Mouse (Mus musculus): ENCODE data around the gene Cdk19. TPM values are rescaled to one million over a fixed set of nuclear protein-coding genes. Genes with fewer than 3 reads are reported as not detected.

The Cdk19 gene
- total and polyA plus RNA-seq, 3 experiments = 2.8 to 8.2 TPM; not detected in 1

- Histone ChIP-seq H3K9me3 (replicated peaks; ENCODE audit: insufficient read depth, low read length) (no peaks in the 10 kb centered on the region), H3K27ac (ENCODE audit: control insufficient read depth, low read depth, low read length) (no peak overlapping the region), H3K9ac (ENCODE audit: control insufficient read depth, low read depth, low read length, poor library complexity, severe bottlenecking) (no peak overlapping the region), H3K36me3 (ENCODE audit: control insufficient read depth in 1 of 2, insufficient read depth in 2 of 2, low read length in 2 of 2) (no peaks in the 10 kb centered on the region), H3K79me2 (ENCODE audit: control insufficient read depth, insufficient read depth, low read length, poor library complexity) (no peaks in the 10 kb centered on the region), H3K4me1 (ENCODE audit: control insufficient read depth in 1 of 2, insufficient read depth in 2 of 2, low read length in 2 of 2) (no peaks in the 10 kb centered on the region), H3K4me3 (ENCODE audit: control insufficient read depth in 1 of 2, insufficient read depth in 1 of 2, low read depth in 2 of 2, low read length in 2 of 2) (no peak overlapping the region), H3K27me3 (ENCODE audit: control insufficient read depth in 1 of 2, insufficient read depth in 2 of 2, low read length in 2 of 2) (no peaks in the 10 kb centered on the region)
- DNase-seq (ENCODE audit: low read depth, low spot score) = no peak
- no peak for TF ChIP-seq ETS1 (IDR thresholded peaks at IDR 0.05; ENCODE audit: low read depth, low read length)
- no peak for TF ChIP-seq ELF1 (IDR thresholded peaks at IDR 0.05; ENCODE audit: low read depth, low read length)
Measured at GRCm38 (mm10) chr10:40442076-40442475, 102.7 kb downstream of the Cdk19 start.

- H3K4me1 ChIP-seq (ENCODE audit: control insufficient read depth in 1 of 2, insufficient read depth in 2 of 2, low read length in 2 of 2) = peaks cover 0 to 3% of the 10 kb centered on the region in 2 experiments; a peak in 2 of 4 replicates
- no peak overlapping the region for H3K9ac ChIP-seq (ENCODE audit: control insufficient read depth, low read depth, low read length, poor library complexity, severe bottlenecking)
- H3K27me3 ChIP-seq (ENCODE audit: control insufficient read depth in 1 of 2, insufficient read depth in 2 of 2, low read length in 2 of 2) = no peaks in the 10 kb centered on the region
- H3K79me2 ChIP-seq (ENCODE audit: control insufficient read depth, insufficient read depth, low read length, poor library complexity) = no peaks in the 10 kb centered on the region
- H3K9me3 ChIP-seq (replicated peaks; ENCODE audit: insufficient read depth, low read length) = no peaks in the 10 kb centered on the region
- no peak overlapping the region for H3K27ac ChIP-seq (ENCODE audit: control insufficient read depth, low read depth, low read length)
- TF ChIP-seq UBTF (IDR thresholded peaks at IDR 0.05; ENCODE audit: borderline replicate concordance, insufficient read depth, low read depth, low read length) (no peak), MYB (IDR thresholded peaks at IDR 0.05; ENCODE audit: low read depth, low read length) (no peak), POLR2A (IDR thresholded peaks at IDR 0.05; ENCODE audit: control insufficient read depth in 1 of 2, insufficient read depth in 1 of 2, low read depth in 1 of 2, low read length in 2 of 2, poor library complexity in 1 of 2) (no peak), NELFE (IDR thresholded peaks at IDR 0.05; ENCODE audit: low read depth, low read length) (no peak), RCOR1 (IDR thresholded peaks at IDR 0.05; ENCODE audit: low read depth, low read length) (no peak), CHD1 (IDR thresholded peaks at IDR 0.05; ENCODE audit: low read depth, low read length) (no peak), MEF2A (IDR thresholded peaks at IDR 0.05; ENCODE audit: extremely low read depth, insufficient replicate concordance, low read depth, low read length, poor library complexity, severe bottlenecking) (no peak), ZMIZ1 (IDR thresholded peaks at IDR 0.05; ENCODE audit: low read depth, low read length) (no peak)
- no peak overlapping the region for H3K4me3 ChIP-seq (ENCODE audit: control insufficient read depth in 1 of 2, insufficient read depth in 1 of 2, low read depth in 2 of 2, low read length in 2 of 2)
- no peak for DNase-seq (ENCODE audit: low read depth, low spot score)
- peaks cover 0 to 2% of the 10 kb centered on the region in 2 experiments; a peak in 1 of 4 replicates for H3K36me3 ChIP-seq (ENCODE audit: control insufficient read depth in 1 of 2, insufficient read depth in 2 of 2, low read length in 2 of 2)
Measured at GRCm38 (mm10) chr10:40443371-40443770, 104.0 kb downstream of the Cdk19 start.

- DNase-seq (ENCODE audit: low read depth, low spot score) = no peak
- peaks cover 0 to 3% of the 10 kb centered on the region in 2 experiments; a peak in 2 of 4 replicates for H3K4me1 ChIP-seq (ENCODE audit: control insufficient read depth in 1 of 2, insufficient read depth in 2 of 2, low read length in 2 of 2)
- H3K36me3 ChIP-seq (ENCODE audit: control insufficient read depth in 1 of 2, insufficient read depth in 2 of 2, low read length in 2 of 2) = peaks cover 0 to 2% of the 10 kb centered on the region in 2 experiments; a peak in 1 of 4 replicates
- no peaks in the 10 kb centered on the region for H3K27me3 ChIP-seq (ENCODE audit: control insufficient read depth in 1 of 2, insufficient read depth in 2 of 2, low read length in 2 of 2)
- no peaks in the 10 kb centered on the region for H3K79me2 ChIP-seq (ENCODE audit: control insufficient read depth, insufficient read depth, low read length, poor library complexity)
- no peak overlapping the region for H3K4me3 ChIP-seq (ENCODE audit: control insufficient read depth in 1 of 2, insufficient read depth in 1 of 2, low read depth in 2 of 2, low read length in 2 of 2)
- no peak overlapping the region for H3K27ac ChIP-seq (ENCODE audit: control insufficient read depth, low read depth, low read length)
- TF ChIP-seq ZMIZ1 (IDR thresholded peaks at IDR 0.05; ENCODE audit: low read depth, low read length) (no peak), ELF1 (IDR thresholded peaks at IDR 0.05; ENCODE audit: low read depth, low read length) (no peak), ZC3H11A (IDR thresholded peaks at IDR 0.05; ENCODE audit: low read depth, low read length) (no peak), TAL1 (IDR thresholded peaks at IDR 0.05; ENCODE audit: low read length) (no peak), GATA1 (IDR thresholded peaks at IDR 0.05; ENCODE audit: low read depth, low read length) (no peak)
- H3K9ac ChIP-seq (ENCODE audit: control insufficient read depth, low read depth, low read length, poor library complexity, severe bottlenecking) = no peak overlapping the region
- H3K9me3 ChIP-seq (replicated peaks; ENCODE audit: insufficient read depth, low read length) = no peaks in the 10 kb centered on the region
Measured at GRCm38 (mm10) chr10:40443806-40444357, 104.5 kb downstream of the Cdk19 start.
